Mouse (Mus musculus) midbrain, embryonic 14.5 days (tissue): ENCODE measurements around the gene Gm3238. TPM values are rescaled to one million over a fixed set of nuclear protein-coding genes. Genes with fewer than 3 reads are reported as not detected.
"Not testable (repeated sequence)": the region's sequence is repeated elsewhere in the genome, so short reads cannot be mapped to it uniquely, and the experiment has no call there.

Experiments used
- ATAC-seq: fragments of 200-750 bp; cut with Nextera tagmentation; 2 replicates; pipeline ENCODE4 v1.8.0; 2017; ENCODE audit warnings: moderate number of reproducible peaks, moderate library complexity; ENCODE audit not compliant: low FRiP score, low TSS enrichment
- DNase-seq: peaks from one replicate; pipeline ENCODE4 v3.0.0-alpha.2; 2015
- H3K27ac ChIP-seq: fragments of 300-500 bp; sonication (generic); replicated peaks from 2 replicates; pipeline ENCODE4 v1.5.1; 2014; ENCODE audit warnings: mild to moderate bottlenecking, low read depth, low read length, moderate library complexity
- H3K27me3 ChIP-seq: fragments of 300-500 bp; sonication (generic); 2 replicates; pipeline ENCODE4 v1.6.1; 2014; ENCODE audit warnings: low read length, control low read depth, mixed read lengths; ENCODE audit not compliant: control insufficient read depth, insufficient read depth
- H3K36me3 ChIP-seq: fragments of 300-500 bp; sonication (generic); 2 replicates; pipeline ENCODE4 v1.6.1; 2014; ENCODE audit warnings: low read length, control low read depth; ENCODE audit not compliant: control insufficient read depth, insufficient read depth
- H3K4me1 ChIP-seq: fragments of 300-500 bp; sonication (generic); 2 replicates; pipeline ENCODE4 v1.6.1; 2014; ENCODE audit warnings: mild to moderate bottlenecking, antibody characterized with exemption, low read length, control low read depth; ENCODE audit not compliant: control insufficient read depth, insufficient read depth
- H3K4me2 ChIP-seq: fragments of 300-500 bp; sonication (generic); 2 replicates; pipeline ENCODE4 v1.6.1; 2014; ENCODE audit warnings: mild to moderate bottlenecking, low read length, moderate library complexity
- H3K4me3 ChIP-seq: fragments of 300-500 bp; sonication (generic); replicated peaks from 2 replicates; pipeline ENCODE4 v1.5.1; 2014; ENCODE audit warnings: low read depth, low read length
- H3K9ac ChIP-seq: fragments of 300-500 bp; sonication (generic); replicated peaks from 2 replicates; pipeline ENCODE4 v1.6.1; 2014; ENCODE audit warnings: mild to moderate bottlenecking, low read length, moderate library complexity
- H3K9me3 ChIP-seq: fragments of 300-500 bp; sonication (generic); 2 replicates; pipeline ENCODE4 v1.6.1; 2016; ENCODE audit warnings: low read length, control low read depth, mixed read lengths; ENCODE audit not compliant: control insufficient read depth
- WGBS: fragments of 180-500 bp; shearing (Covaris S2); extraction: QIAGEN DNeasy Blood & Tissue Kit; methylation state at CpG from one replicate; pipeline ENCODE4 v1.1.7; 2014; 5-methylcytosine and 5-hydroxymethylcytosine counted together
- polyA plus RNA-seq: library from polyadenylated mRNA; unstranded; fragments of >200 nt; fragmentation: Nextera tagmentation; extraction: Ambion mirVana; gene quantifications from 2 replicates; pipeline ENCODE4 v1.2.1, GENCODE M21; 2014

Gm3238 gene
- polyA plus RNA-seq, result not detected in 2 replicates

DNA sequence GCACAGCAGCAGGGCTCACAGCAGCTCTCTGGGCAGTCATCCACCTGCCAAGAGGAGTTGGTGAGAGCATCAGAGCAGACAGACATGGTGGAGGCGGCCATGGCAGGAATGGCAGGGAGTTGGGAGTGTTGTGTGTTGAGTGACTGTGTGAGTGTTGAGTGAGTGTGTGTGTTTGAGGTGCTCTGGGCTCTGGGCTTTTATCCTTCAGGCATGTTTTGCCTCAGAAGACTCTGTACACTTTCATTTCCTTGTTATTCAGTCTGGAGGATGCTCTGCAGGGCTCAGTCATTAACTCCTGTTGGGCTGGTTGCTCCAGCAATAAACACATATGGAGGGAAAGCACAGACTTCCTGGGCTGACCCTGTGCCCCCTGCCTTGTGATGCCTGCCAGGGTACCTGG, at the start of gene Gm3238:
Gene Gm3238, minus strand, starts transcription at position 101 of the 400 bp plus-strand sequence.
- 79% methylated on average over 1 of the region's 1 CpGs for WGBS
- H3K27ac ChIP-seq, DNase-seq: not testable (repeated sequence)

DNA sequence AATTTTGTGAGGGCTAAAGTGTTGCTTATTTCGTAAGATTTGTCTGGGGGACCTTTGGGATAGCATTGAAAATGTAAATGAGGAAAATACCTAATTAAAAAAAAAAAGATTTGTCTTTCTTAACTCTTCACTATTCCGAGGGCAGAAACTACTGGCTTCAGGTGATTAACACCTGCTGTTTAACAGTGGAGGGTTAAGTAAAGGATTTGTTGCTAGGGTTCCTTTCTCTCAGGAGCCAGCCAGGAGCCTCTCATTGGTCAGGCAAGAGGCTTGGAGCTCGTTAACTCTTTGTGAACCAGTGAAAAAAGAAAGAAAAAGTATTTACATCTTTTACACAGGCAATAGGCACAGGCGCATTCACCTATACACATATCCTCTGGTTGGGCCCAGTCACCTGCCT, 48.1 kb upstream of the Gm3238 start:
- Histone ChIP-seq H3K4me3 (no peak overlapping the region), H3K4me1 (no peaks in the 10 kb centered on the region), H3K36me3 (no peaks in the 10 kb centered on the region), H3K27me3 (no peaks in the 10 kb centered on the region), H3K4me2 (no peak overlapping the region), H3K9me3 (no peaks in the 10 kb centered on the region), H3K9ac (no peak overlapping the region), H3K27ac (no peak overlapping the region)
- DNase-seq, result peak; percentile 46
- ATAC-seq, result no peak
- 29% methylated on average over 4 of the region's 4 CpGs for WGBS

More for the DNA sequence above, at the start of gene Gm3238:
- not testable (repeated sequence) for H3K4me2 ChIP-seq, H3K27me3 ChIP-seq, ATAC-seq, H3K4me1 ChIP-seq, H3K4me3 ChIP-seq, H3K9me3 ChIP-seq, H3K9ac ChIP-seq, H3K36me3 ChIP-seq

DNA sequence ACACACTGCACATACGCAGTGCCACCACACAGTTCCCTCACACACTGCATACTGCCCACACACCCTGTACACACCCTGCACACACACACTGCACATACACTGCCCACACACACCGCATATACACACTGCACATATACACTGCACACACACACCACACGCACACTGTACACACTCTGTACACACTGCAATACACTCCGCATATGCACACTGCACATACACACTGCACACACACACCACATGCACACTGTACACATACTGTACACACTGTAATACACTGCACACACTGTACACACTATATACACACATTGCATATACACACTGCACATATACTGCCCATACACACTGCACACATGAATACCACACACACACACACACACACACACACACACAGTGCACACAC, 47.4 kb upstream of the Gm3238 start:
- no peaks in the 10 kb centered on the region for H3K9me3 ChIP-seq
- H3K27ac ChIP-seq, result 0 out of 2 replicates have a peak overlapping the region, but pooled peaks have one; percentile 26
- ATAC-seq (peak; percentile 37; the same call in 1 of the 2 replicates), DNase-seq (no peak)
- WGBS, result 97% methylated on average over 4 of the region's 4 CpGs
- no peaks in the 10 kb centered on the region for H3K4me1 ChIP-seq
- H3K4me2 ChIP-seq, result no peak overlapping the region
- H3K36me3 ChIP-seq, result no peaks in the 10 kb centered on the region
- H3K4me3 ChIP-seq, result no peak overlapping the region
- no peaks in the 10 kb centered on the region for H3K27me3 ChIP-seq
- H3K9ac ChIP-seq, result no peak overlapping the region

DNA sequence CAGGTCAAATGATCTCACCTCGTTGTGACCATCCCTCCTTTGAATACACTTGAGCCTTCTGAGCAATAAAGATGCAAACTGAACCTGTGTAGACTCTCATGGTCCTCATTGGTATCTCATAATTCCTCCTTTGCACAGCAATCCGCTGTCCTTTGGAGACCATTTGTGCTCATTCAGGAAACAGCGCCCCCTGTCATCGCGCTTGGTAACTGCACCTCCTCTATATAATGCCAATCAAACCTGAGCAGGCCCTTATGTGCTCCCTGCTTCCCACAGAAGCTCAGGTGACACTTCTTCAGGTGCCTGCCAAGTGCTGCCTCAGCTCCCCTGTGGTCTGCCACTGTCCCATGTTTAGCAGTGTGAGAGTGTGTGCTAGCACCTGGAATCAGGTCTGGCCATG, 44.4 kb upstream of the Gm3238 start:
- Histone ChIP-seq H3K27ac (no peak overlapping the region), H3K4me1 (no peaks in the 10 kb centered on the region), H3K27me3 (no peaks in the 10 kb centered on the region), H3K4me3 (no peak overlapping the region), H3K9ac (no peak overlapping the region), H3K4me2 (no peak overlapping the region), H3K36me3 (no peaks in the 10 kb centered on the region), H3K9me3 (no peaks in the 10 kb centered on the region)
- DNase-seq (peak; percentile 52), ATAC-seq (no peak)
- 37% methylated on average over 5 of the region's 5 CpGs for WGBS

DNA sequence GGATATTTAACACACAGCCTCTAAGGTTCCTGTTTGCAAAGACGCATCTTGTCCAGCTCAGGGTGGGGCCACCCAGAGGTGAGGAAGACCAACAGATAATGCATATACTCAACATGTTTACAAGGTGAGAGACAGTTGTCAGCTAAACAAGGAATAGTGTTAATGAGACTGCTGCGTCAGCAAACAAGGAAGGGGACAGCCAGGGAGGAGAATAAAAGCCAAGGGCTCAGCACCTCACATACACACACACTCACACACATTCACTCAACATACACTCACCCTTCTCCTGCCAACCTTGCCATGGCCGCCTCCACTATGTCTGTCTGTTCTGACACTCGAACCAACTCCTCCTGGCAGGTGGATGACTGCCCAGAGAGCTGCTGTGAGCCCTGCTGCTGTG, 43.3 kb upstream of the Gm3238 start, which contains the start of gene Gm2696:
Gene Gm2696, plus strand, starts transcription at position 301 of the 400 bp plus-strand sequence.
- no peak within 1 kb of the TSS for H3K9ac ChIP-seq
- ATAC-seq, result no peak
- H3K36me3 ChIP-seq, result no peaks in the 10 kb centered on the region
- H3K27me3 ChIP-seq, result no peaks in the 10 kb centered on the region
- H3K9me3 ChIP-seq, result no peaks in the 10 kb centered on the region
- WGBS, result 65% methylated on average over 4 of the region's 4 CpGs
- H3K4me2 ChIP-seq, result no peak within 1 kb of the TSS
- H3K27ac ChIP-seq, result no peak within 1 kb of the TSS
- DNase-seq, result no peak
- no peaks in the 10 kb centered on the region for H3K4me1 ChIP-seq
- no peak within 1 kb of the TSS for H3K4me3 ChIP-seq

DNA sequence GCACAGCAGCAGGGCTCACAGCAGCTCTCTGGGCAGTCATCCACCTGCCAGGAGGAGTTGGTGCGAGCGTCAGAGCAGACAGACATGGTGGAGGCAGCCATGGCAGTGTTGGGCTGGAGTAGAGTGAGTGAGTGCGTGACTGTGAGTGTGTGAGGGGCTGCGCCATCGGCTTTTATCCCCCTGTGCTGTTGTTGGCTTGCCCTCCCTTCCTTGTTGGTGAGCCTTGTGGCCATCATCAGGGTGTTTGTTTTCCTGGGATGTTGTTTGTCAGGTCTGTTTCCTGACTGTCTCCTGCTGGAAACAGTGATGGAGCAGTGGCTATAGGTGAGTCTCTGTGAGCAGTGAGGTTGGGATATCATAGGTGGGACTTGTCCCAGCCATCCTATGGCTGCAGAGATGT, 40.6 kb upstream of the Gm3238 start, which contains the start of gene Gm9507:
Gene Gm9507, minus strand, starts transcription at position 101 of the 400 bp plus-strand sequence.
- WGBS, result 79% methylated on average over 5 of the region's 5 CpGs
- no peaks in the 10 kb centered on the region for H3K9me3 ChIP-seq
- no peak for DNase-seq

DNA sequence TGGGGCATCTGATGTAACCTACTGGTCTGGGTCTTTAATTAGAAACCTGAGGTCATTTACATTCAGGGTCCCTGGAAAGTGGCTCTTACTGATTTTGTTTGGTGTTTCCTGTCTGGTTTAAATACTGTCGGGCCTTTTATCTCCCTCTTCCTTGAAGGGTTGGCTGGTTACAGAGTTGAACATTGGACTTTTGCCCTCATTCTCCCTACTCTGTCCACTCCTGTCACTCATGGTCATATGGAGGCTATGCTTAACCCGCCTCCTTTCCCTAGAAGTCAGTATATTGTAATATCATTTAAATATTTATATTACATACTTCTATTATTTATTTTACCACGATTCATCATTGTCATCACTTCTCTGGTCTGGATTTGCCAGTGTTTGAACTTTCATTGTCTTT, 33.0 kb upstream of the Gm3238 start:
- H3K4me2 ChIP-seq, result no peak overlapping the region
- DNase-seq (no peak), ATAC-seq (no peak)
- no peaks in the 10 kb centered on the region for H3K36me3 ChIP-seq
- H3K27ac ChIP-seq, result no peak overlapping the region
- H3K27me3 ChIP-seq, result no peaks in the 10 kb centered on the region
- 86% methylated on average over 3 of the region's 3 CpGs for WGBS
- H3K9me3 ChIP-seq, result no peaks in the 10 kb centered on the region
- H3K4me1 ChIP-seq, result no peaks in the 10 kb centered on the region
- no peak overlapping the region for H3K4me3 ChIP-seq
- H3K9ac ChIP-seq, result no peak overlapping the region

More for the DNA sequence above, 40.6 kb upstream of the Gm3238 start, which contains the start of gene Gm9507:
- Histone ChIP-seq H3K4me2 (no peak within 1 kb of the TSS), H3K36me3 (no peaks in the 10 kb centered on the region), H3K9ac (no peak within 1 kb of the TSS), H3K4me1 (no peaks in the 10 kb centered on the region), H3K27ac (no peak within 1 kb of the TSS), H3K27me3 (no peaks in the 10 kb centered on the region), H3K4me3 (no peak within 1 kb of the TSS)
- ATAC-seq, result no peak

DNA sequence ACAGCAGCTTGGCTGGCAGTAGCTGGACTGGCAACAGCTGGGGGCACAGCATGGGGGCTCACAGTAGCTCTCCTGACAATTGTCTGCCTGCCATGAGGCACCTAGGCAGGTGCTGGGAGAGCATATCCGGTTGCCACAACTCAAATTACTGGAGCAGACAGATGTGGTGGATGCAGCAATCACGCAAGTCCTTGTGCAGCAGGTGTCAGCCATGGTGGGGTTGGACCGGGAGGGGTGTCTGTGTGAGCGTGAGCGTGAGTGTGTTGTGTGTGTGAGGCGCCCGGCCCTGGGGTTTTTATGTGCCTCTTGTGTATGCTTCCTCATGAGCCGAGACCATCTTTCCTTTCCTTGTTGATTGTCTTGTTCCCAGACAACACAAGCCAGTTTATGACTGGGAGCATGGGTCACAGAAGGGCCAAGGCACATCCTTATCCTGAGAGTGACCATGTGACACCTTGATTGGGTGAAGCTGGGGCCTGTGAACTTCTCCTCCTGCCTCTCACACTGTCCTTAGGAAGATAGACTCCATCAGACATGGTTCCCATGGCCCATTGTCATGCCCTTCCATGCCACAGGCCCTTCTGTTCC, 27.9 kb upstream of the Gm3238 start, which contains the start of gene Gm19668:
Gene Gm19668, minus strand, starts transcription at position 213 of the 588 bp plus-strand sequence.
- Histone ChIP-seq H3K27ac (peak within 1 kb of the TSS; percentile 37; the same call in 1 of the 2 replicates), H3K9me3 (no peaks in the 10 kb centered on the region), H3K4me2 (no peak within 1 kb of the TSS), H3K4me1 (no peaks in the 10 kb centered on the region), H3K36me3 (no peaks in the 10 kb centered on the region), H3K9ac (no peak within 1 kb of the TSS), H3K27me3 (no peaks in the 10 kb centered on the region), H3K4me3 (no peak within 1 kb of the TSS)
- 67% methylated on average over 8 of the region's 8 CpGs for WGBS
- no peak for DNase-seq
- ATAC-seq, result 0 out of 2 replicates have a peak, but pooled peaks have one; percentile 17
